Mouse (Mus musculus) midbrain, embryonic 16.5 days (tissue): ENCODE results near the gene Rapgef5. TPM values are rescaled to one million over a fixed set of nuclear protein-coding genes. Genes with fewer than 3 reads are reported as not detected.

Experiments used
- ATAC-seq: fragments of 200-750 bp; cut with Nextera tagmentation; 2 replicates; pipeline ENCODE4 v1.8.0; 2017; ENCODE audit warnings: moderate TSS enrichment
- H3K27ac ChIP-seq: fragments of 300-500 bp; sonication (generic); 2 replicates; pipeline ENCODE4 v1.5.1; 2014; ENCODE audit warnings: mild to moderate bottlenecking, low read length, mixed read lengths
- H3K27me3 ChIP-seq: fragments of 300-500 bp; sonication (generic); 2 replicates; pipeline ENCODE4 v1.6.1; 2014; ENCODE audit warnings: low read depth, low read length, mixed read lengths; ENCODE audit not compliant: control insufficient read depth, insufficient read depth
- H3K36me3 ChIP-seq: fragments of 300-500 bp; sonication (generic); 2 replicates; pipeline ENCODE4 v1.6.1; 2014; ENCODE audit warnings: mild to moderate bottlenecking, low read length, moderate library complexity, mixed read lengths; ENCODE audit not compliant: control insufficient read depth, insufficient read depth
- H3K4me1 ChIP-seq: fragments of 300-500 bp; sonication (generic); 2 replicates; pipeline ENCODE4 v1.6.1; 2014; ENCODE audit warnings: mild to moderate bottlenecking, low read length, mixed read lengths; ENCODE audit not compliant: control insufficient read depth, insufficient read depth
- H3K4me2 ChIP-seq: fragments of 300-500 bp; sonication (generic); 2 replicates; pipeline ENCODE4 v1.6.1; 2014; ENCODE audit warnings: mild to moderate bottlenecking, low read length, mixed read lengths
- H3K4me3 ChIP-seq: fragments of 300-500 bp; sonication (generic); 2 replicates; pipeline ENCODE4 v1.5.1; 2014; ENCODE audit warnings: low read depth, mild to moderate bottlenecking, low read length, moderate library complexity, mixed read lengths
- H3K9ac ChIP-seq: fragments of 300-500 bp; sonication (generic); 2 replicates; pipeline ENCODE4 v1.6.1; 2014; ENCODE audit warnings: low read depth, low read length, mixed read lengths
- H3K9me3 ChIP-seq: fragments of 300-500 bp; sonication (generic); replicated peaks from 2 replicates; pipeline ENCODE4 v1.6.1; 2014; ENCODE audit warnings: mild to moderate bottlenecking, low read length, mixed read lengths; ENCODE audit not compliant: control insufficient read depth, poor library complexity, severe bottlenecking
- WGBS: fragments of 180-500 bp; shearing (Covaris S2); extraction: QIAGEN DNeasy Blood & Tissue Kit; methylation state at CpG from one replicate; pipeline ENCODE4 v1.1.7; 2014; 5-methylcytosine and 5-hydroxymethylcytosine counted together
- polyA plus RNA-seq: library from polyadenylated mRNA; unstranded; fragments of >200 nt; fragmentation: Nextera tagmentation; extraction: Ambion mirVana; gene quantifications from 2 replicates; pipeline ENCODE4 v1.2.1, GENCODE M21; 2015

The Rapgef5 gene
- polyA plus RNA-seq, 1 experiment from 2014 or later, result 37.2 TPM

DNA sequence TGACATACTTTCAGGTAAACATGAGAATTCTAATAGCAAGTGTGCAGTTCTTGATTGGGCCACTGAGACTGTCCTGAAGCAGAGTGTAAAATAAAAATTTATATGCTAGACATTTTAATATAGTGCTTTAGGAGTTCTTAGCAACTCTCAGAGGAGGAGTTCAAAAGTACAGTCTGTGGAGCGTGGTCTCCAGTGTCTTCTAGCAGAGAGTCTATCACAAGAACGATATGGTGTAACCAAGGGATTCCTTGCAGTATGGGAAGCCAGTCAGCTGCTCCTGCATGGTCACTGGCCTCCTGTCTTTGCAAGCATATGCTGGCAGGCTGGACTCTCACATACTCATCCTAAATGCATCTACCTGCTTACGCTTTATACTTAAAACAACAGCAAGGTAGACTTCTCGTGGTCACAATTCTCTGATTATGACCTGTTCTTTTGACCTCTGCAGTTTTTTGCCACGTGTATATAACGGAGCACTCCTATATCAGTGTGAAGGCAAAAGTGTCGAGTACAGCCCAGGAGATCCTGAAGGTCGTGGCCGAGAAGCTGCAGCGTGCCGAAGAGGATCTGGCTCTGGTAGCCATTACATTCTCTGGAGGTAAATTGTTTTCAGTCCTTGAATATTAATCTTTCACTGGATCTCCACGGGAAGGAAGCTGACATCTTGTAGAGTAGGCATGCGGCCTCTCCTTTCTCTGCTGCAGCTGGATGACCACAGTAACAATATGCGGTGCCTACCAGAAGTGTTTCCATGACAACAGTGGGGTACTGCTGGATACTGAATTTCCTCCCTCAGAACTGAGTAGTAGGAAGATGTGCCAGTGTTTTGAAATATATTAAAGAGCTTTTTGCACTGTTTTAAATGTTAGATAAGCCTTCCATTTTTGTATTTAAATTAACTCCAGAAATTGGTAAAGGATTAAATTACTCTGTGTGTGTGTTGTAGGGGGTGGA is 204.8 kb downstream of the Rapgef5 start:
- H3K9ac ChIP-seq, result no peak overlapping the region
- 32% methylated on average over 14 of the region's 14 CpGs for WGBS

GRCm38 (mm10) chr12:117721748-117722150 is 205.5 kb downstream of the Rapgef5 start:
- H3K36me3 ChIP-seq, result peaks cover 3% of the 10 kb centered on the region

More for the DNA sequence above, 204.8 kb downstream of the Rapgef5 start:
- Histone ChIP-seq H3K4me1 (peaks cover 13% of the 10 kb centered on the region), H3K36me3 (peaks cover 3% of the 10 kb centered on the region), H3K27ac (peak overlapping the region; percentile 72), H3K27me3 (no peaks in the 10 kb centered on the region), H3K9me3 (no peaks in the 10 kb centered on the region), H3K4me3 (no peak overlapping the region), H3K4me2 (no peak overlapping the region)
- ATAC-seq, result peak; percentile 94

GRCm38 (mm10) chr12:117725011-117725410 is 208.7 kb downstream of the Rapgef5 start:
- no peak overlapping the region for H3K9ac ChIP-seq
- no peak overlapping the region for H3K4me3 ChIP-seq
- no peak for ATAC-seq
- no peaks in the 10 kb centered on the region for H3K27me3 ChIP-seq
- H3K4me2 ChIP-seq, result no peak overlapping the region
- peaks cover 3% of the 10 kb centered on the region; the same call in 1 of the 2 replicates for H3K36me3 ChIP-seq
- no peak overlapping the region for H3K27ac ChIP-seq
- H3K9me3 ChIP-seq, result no peaks in the 10 kb centered on the region
- WGBS, result 97% methylated on average over 4 of the region's 4 CpGs
- H3K4me1 ChIP-seq, result peaks cover 23% of the 10 kb centered on the region

More at GRCm38 (mm10) chr12:117721748-117722150, 205.5 kb downstream of the Rapgef5 start:
- Histone ChIP-seq H3K27ac (peak overlapping the region; percentile 60), H3K27me3 (no peaks in the 10 kb centered on the region), H3K9ac (no peak overlapping the region), H3K9me3 (no peaks in the 10 kb centered on the region), H3K4me1 (peaks cover 13% of the 10 kb centered on the region), H3K4me3 (no peak overlapping the region), H3K4me2 (no peak overlapping the region)
- ATAC-seq, result peak; percentile 52
- 14% methylated on average over 6 of the region's 6 CpGs for WGBS

GRCm38 (mm10) chr12:117727481-117728177 is 211.3 kb downstream of the Rapgef5 start:
- ATAC-seq, result no peak
- H3K27ac ChIP-seq, result 0 out of 2 replicates have a peak overlapping the region, but pooled peaks have one; percentile 31

GRCm38 (mm10) chr12:117728178-117728611 is 211.9 kb downstream of the Rapgef5 start:
- H3K27me3 ChIP-seq, result no peaks in the 10 kb centered on the region
- peak; percentile 54; the same call in 1 of the 2 replicates for ATAC-seq
- no peaks in the 10 kb centered on the region for H3K9me3 ChIP-seq
- H3K4me1 ChIP-seq, result peaks cover 9% of the 10 kb centered on the region; the same call in 1 of the 2 replicates
- no peak overlapping the region for H3K9ac ChIP-seq
- no peak overlapping the region for H3K4me3 ChIP-seq
- peak overlapping the region; percentile 31; the same call in 1 of the 2 replicates for H3K27ac ChIP-seq
- H3K36me3 ChIP-seq, result no peaks in the 10 kb centered on the region
- 19% methylated on average over 3 of the region's 3 CpGs for WGBS
- H3K4me2 ChIP-seq, result no peak overlapping the region

More at GRCm38 (mm10) chr12:117727481-117728177, 211.3 kb downstream of the Rapgef5 start:
- Histone ChIP-seq H3K36me3 (no peaks in the 10 kb centered on the region), H3K9ac (no peak overlapping the region), H3K4me2 (no peak overlapping the region), H3K9me3 (no peaks in the 10 kb centered on the region), H3K4me1 (peaks cover 9% of the 10 kb centered on the region; the same call in 1 of the 2 replicates), H3K27me3 (no peaks in the 10 kb centered on the region), H3K4me3 (no peak overlapping the region)
- 84% methylated on average over 8 of the region's 8 CpGs for WGBS

- Histone ChIP-seq H3K27me3 (no peaks in the 10 kb centered on the region), H3K9me3 (no peaks in the 10 kb centered on the region), H3K4me2 (no peak overlapping the region), H3K4me3 (no peak overlapping the region), H3K27ac (no peak overlapping the region), H3K9ac (no peak overlapping the region), H3K36me3 (0 out of 2 replicates have a peak, but pooled peaks cover 2% of the 10 kb centered on the region), H3K4me1 (peaks cover 14% of the 10 kb centered on the region; the same call in 1 of the 2 replicates)
- no peak for ATAC-seq
Measured at GRCm38 (mm10) chr12:117733611-117734010, 217.3 kb downstream of the Rapgef5 start.

GRCm38 (mm10) chr12:117736130-117736529 is 219.9 kb downstream of the Rapgef5 start:
- Histone ChIP-seq H3K4me1 (peaks cover 10% of the 10 kb centered on the region; the same call in 1 of the 2 replicates), H3K36me3 (peaks cover 9% of the 10 kb centered on the region; the same call in 1 of the 2 replicates), H3K4me2 (no peak overlapping the region), H3K27me3 (no peaks in the 10 kb centered on the region), H3K9ac (no peak overlapping the region), H3K9me3 (no peaks in the 10 kb centered on the region), H3K4me3 (no peak overlapping the region), H3K27ac (peak overlapping the region; percentile 57)
- no peak for ATAC-seq
- WGBS, result 89% methylated on average over 3 of the region's 3 CpGs

DNA sequence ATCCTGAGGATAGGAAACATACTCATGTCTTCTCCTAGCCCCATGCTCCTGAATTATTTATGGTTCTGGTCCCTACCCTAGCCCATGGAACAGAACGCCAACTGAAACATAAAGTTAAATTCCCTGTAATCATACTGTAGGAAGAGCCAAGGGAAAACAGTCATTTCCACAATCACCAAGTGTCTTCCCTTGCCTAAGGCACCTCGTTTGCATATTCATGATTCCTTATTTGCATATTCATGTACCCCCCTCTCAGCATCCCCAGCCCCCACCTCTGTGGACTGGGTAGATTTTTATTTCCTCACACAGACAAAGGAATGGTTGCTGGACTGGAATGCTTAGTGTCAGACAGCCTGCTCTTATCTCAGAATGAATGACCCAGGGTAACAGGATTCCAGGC is 220.6 kb downstream of the Rapgef5 start:
- 32% methylated on average over 2 of the region's 2 CpGs for WGBS
- peak overlapping the region; percentile 68 for H3K27ac ChIP-seq

More for the DNA sequence above, 220.6 kb downstream of the Rapgef5 start:
- H3K27me3 ChIP-seq, result no peaks in the 10 kb centered on the region
- H3K4me1 ChIP-seq, result peaks cover 10% of the 10 kb centered on the region; the same call in 1 of the 2 replicates
- peaks cover 13% of the 10 kb centered on the region; the same call in 1 of the 2 replicates for H3K36me3 ChIP-seq
- H3K4me3 ChIP-seq, result no peak overlapping the region
- H3K4me2 ChIP-seq, result no peak overlapping the region
- peak; percentile 79 for ATAC-seq
- H3K9ac ChIP-seq, result no peak overlapping the region
- no peaks in the 10 kb centered on the region for H3K9me3 ChIP-seq
